Mouse (Mus musculus) T-cell, adult 66 days (primary cell): ENCODE data around the gene Txndc17. TPM values are rescaled to one million over a fixed set of nuclear protein-coding genes. Genes with fewer than 3 reads are reported as not detected.

Experiments used
- total RNA-seq, 2 experiments: library from RNA; stranded (reverse); gene quantifications; 3 replicates in 1 of 2; 4 replicates in 1 of 2; pipeline ENCODE4 v1.2.4; 2023

Gene Txndc17
- 10 to 100 TPM; 34.3 to 36.7 TPM for total RNA-seq

DNA sequence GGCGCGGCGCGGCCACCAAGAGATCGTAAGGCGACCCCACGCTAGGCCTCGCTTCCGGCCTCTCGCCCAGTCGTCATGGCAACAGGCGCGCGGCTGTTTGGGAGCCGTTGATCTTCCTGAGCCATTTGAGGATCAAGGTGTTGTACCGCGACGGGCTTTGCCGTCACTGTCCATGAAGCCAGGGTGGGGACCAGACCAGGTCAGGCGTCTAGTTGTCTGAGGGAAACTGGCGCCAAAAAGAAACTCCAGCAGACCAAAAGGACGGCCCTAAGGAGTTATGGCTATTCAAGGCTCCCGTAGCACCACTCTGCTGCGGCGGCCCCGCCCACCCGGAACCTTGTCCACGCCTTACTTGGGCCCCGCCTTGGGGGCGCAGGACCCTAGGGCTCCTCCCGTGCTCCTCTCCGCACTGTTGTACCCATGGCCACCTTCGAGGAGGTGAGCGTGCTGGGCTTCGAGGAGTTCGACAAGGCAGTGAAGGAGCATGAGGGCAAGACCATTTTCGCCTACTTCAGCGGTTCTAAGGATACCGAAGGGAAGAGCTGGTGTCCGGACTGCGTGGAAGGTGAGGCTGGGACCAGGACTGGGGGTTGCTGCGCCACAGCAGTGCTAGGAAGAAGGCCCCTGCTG, at the start of gene Txndc17, which contains the start of gene 4933427D14Rik:
Gene Txndc17 (plus strand): TSS at position 344 of the 630 bp plus-strand sequence.
Gene 4933427D14Rik (minus strand): TSS at position 256 of the 630 bp plus-strand sequence.

DNA sequence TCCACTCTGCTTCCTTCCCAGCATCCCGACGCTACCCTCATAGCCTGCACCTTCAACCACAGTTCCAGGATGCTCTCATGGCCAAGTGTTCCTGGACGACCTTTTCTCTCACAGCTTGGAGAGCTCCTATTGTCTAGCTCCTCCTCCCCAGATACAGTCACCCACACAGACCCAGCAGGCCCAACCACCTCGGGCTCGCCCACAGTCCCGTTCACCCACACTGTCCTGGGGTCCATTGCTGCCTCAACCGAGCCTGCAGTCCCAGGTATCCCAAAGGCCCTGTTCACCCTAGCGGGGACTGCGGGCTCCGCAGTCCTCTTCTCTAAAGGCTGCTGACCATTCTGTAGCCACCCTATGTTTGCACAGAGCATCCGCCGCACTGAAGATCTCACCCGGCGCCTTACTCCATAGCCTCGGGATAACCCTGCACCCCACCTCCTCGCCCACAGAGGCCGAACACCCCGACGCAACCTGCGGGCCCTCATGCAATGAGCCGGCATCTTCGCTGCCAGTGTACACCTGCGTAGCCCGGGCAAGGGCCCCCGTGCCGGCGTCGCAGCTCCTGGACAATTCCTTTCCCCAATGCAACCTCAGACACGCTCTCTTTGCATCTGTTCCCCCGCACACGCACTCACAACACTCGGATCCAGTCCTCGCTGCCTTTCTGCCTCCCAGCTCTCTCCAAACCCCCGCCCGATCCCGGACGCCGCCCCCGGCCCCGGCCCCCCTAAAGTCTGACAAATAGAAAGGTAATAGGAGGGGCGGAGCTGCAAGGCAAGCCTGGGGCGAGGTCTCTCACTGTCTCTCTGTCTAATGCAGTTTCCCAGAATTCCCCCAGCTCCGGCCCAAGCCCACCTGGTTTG, 775 bp upstream of the Txndc17 start, which contains the start of gene Gm43951:
Gene Gm43951 (minus strand): TSS at position 500 of the 863 bp plus-strand sequence.

DNA sequence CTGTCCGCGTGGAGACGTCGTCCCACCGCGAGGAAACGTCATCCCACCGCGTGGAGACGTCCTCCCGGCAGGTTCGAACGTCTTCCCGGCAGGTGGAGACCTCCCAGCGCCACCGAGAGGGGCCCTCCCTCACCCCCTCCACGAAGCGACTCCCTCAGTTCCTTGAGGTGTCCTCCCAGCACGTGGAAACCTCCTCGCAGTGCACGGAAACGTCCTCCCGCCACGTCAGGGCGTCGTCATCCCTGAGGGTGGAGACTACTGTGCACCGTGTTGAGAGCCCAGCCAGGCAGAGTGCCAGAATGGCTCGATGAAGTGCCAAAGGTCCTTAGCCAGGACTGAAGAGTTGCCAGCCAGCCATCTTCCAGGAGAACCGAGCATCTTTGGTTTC, 8.1 kb downstream of the Txndc17 start, which contains the start of gene Med31:
Gene Med31 (minus strand): TSS at position 183 of the 388 bp plus-strand sequence.

Other genes starting within 250 kb of the Txndc17 start
- under 1 TPM in 1 of 2 experiments, not detected in 1; 0.23 TPM for gene Aipl1, start 170.0 kb upstream of the Txndc17 start, total RNA-seq
- gene Pimreg, start 165.5 kb upstream of the Txndc17 start, total RNA-seq: 1 to 10 TPM in 1 of 2 experiments, under 1 TPM in 1; 0.98 to 1.2 TPM
- not detected for gene Pitpnm3, start 71.8 kb upstream of the Txndc17 start, total RNA-seq
- gene Gm43951, start 707 bp upstream of the Txndc17 start, total RNA-seq: under 1 TPM; 0.50 to 0.93 TPM
- gene 4933427D14Rik, start 88 bp upstream of the Txndc17 start, total RNA-seq: 10 to 100 TPM; 17.8 to 21.2 TPM
- gene Med31, start 8.0 kb downstream of the Txndc17 start, total RNA-seq: 10 to 100 TPM; 12.6 to 18.3 TPM
- gene Slc13a5, start 59.7 kb downstream of the Txndc17 start, total RNA-seq: not detected
- 10 to 100 TPM; 40.9 to 62.3 TPM for gene Xaf1, start 94.1 kb downstream of the Txndc17 start, total RNA-seq
- 1 to 10 TPM in 1 of 2 experiments, under 1 TPM in 1; 0.44 to 1.1 TPM for gene Fbxo39, start 106.9 kb downstream of the Txndc17 start, total RNA-seq
- not detected for gene Tekt1, start 154.9 kb downstream of the Txndc17 start, total RNA-seq
- gene Smtnl2, start 204.2 kb downstream of the Txndc17 start, total RNA-seq: not detected
- not detected for gene Ggt6, start 228.0 kb downstream of the Txndc17 start, total RNA-seq
- 100 to 1,000 TPM; 176 to 178 TPM for gene Mybbp1a, start 233.8 kb downstream of the Txndc17 start, total RNA-seq